Mouse (Mus musculus): ENCODE measurements around the gene Sncb.

The Sncb gene

DNA sequence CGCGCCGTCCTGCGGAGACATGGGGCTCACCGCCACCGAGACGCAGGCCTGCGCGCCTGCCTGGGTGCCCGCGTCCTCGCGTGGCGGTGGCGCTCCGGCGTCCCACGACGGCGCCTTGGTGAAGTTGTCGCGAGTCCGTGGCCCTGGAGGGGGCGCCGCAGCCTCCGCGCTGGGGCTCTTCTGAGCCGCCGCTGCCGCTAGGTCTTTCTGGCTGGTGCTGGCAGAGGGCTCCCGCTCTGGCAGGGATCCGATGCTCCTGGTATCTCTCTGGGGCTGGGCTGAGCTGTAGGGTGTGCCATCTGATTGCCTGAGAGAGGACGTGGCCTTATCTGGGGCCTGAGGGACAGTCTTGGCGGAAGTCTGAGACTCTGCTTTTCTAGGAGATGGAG lies 28.2 kb downstream of the Sncb start:
- TF ChIP-seq GATA4 (IDR thresholded peaks at IDR 0.05; ENCODE audit: insufficient replicate concordance, low read length), result no peak

GRCm38 (mm10) chr13:54737488-54738212 lies 28.7 kb downstream of the Sncb start:
- TF ChIP-seq GATA4 (IDR thresholded peaks at IDR 0.05; ENCODE audit: insufficient replicate concordance, low read length), result no peak

DNA sequence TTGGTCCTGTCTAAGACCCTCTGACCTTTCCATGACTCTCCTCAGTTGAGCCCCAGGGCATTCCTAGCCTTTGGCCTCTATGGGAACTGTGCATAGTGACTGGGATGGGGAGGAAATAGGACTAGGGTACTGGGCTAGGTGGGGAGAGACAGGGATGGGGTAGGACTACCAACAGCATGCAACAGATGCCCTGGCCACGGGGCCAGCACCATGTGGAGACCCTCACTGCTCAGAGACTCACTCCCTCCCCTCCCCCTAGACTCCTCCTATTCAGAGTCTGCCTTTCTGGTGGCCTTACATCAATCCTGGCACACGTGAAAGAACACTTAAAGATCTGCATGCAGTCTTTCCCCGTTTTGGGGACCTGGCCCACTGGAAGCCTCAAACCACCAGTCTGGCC lies 29.5 kb downstream of the Sncb start:
- TF ChIP-seq GATA4 (IDR thresholded peaks at IDR 0.05; ENCODE audit: insufficient replicate concordance, low read length), result no peak

DNA sequence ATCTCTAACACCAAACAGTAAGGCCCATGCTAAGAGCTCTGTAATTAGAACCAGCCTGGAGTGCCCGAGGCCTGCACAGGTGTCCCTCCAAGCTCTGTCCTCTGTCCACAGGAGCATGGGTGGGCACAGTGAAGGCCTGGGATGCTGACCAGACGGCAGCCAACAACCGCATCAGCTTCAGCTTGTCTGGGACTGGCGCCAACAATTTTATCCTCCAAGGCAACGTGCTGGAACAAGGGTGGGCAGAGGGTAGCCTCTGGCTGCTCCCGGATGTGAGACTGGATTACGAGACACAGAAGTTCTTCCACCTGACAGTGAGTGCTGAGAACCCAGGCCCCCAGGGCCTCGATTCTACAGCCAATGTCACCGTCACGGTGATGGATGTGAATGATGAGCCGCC lies 40.3 kb downstream of the Sncb start:
- no peak for TF ChIP-seq GATA4 (IDR thresholded peaks at IDR 0.05; ENCODE audit: insufficient replicate concordance, low read length)

GRCm38 (mm10) chr13:54723143-54723542 lies 43.3 kb downstream of the Sncb start:
- no peak for TF ChIP-seq GATA4 (IDR thresholded peaks at IDR 0.05; ENCODE audit: insufficient replicate concordance, low read length)

DNA sequence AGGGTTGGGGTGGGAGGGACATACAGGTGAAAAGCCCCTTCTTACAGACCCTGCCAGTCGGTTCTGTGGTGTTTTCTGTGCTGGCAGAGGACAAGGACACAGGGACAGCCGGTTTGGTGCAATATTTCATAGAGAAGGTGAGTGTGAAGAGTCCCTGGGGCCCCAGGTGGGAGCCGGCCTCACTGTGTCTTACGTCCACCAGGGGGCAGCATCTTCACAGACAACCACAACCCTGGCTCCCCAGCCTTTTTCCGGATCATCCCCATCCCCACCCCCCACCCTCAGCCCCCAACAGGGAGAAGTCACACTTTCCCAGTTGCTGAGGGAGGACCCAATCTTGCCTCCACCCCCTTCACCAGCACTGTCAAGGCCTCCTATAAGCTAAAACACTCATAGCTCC lies 49.5 kb downstream of the Sncb start:
- no peak for TF ChIP-seq GATA4 (IDR thresholded peaks at IDR 0.05; ENCODE audit: insufficient replicate concordance, low read length)

GRCm38 (mm10) chr13:54714996-54715395 lies 51.4 kb downstream of the Sncb start:
- no peak for TF ChIP-seq GATA4 (IDR thresholded peaks at IDR 0.05; ENCODE audit: insufficient replicate concordance, low read length)

DNA sequence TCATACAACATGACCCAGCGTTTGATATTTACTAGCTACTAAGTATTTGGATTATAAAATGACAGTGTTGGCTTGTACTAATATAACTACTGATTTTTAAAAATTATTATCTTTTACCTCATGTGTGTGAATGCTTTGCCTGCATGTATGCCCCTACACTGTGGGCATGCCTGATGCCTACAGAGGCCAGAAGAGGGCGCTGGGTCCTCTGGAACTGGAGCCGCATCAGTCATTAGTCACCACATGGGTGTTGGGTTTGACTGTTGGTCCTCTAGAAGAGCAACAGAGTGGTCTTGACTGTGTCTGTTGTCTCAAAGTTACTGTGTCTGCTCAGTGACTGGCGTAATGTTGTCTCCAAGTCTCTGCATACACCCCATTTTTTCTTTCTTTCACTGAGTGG lies 52.0 kb downstream of the Sncb start:
- no peak for TF ChIP-seq GATA4 (IDR thresholded peaks at IDR 0.05; ENCODE audit: insufficient replicate concordance, low read length)

DNA sequence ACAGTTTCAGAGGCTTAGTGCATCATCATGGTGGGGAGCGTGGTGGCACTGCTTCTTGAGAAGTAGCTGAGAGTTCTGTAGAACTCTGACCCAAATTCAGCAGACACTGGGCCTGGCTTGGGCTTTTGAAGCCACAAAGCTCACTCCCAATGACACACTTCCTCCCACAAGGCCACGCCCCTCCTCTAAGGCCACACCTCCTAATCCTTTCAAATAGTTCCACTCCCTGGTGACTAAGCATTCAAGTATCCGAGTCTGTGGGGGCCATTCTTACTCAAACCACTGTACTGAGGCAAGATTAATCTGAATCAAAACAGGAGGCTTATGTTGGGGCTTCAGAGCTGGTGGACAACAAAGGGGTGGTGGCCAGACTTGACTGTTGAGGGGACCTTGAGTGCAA lies 55.5 kb downstream of the Sncb start:
- TF ChIP-seq GATA4 (IDR thresholded peaks at IDR 0.05; ENCODE audit: insufficient replicate concordance, low read length), result no peak
